Mouse (Mus musculus) 3T3-L1 (cell line): ENCODE measurements around the gene Dmd.
A peak's percentile ranks its signal among the peaks of the same experiment; 100 is the strongest.
"Not testable (repeated sequence)": the region's sequence is repeated elsewhere in the genome, so short reads cannot be mapped to it uniquely, and the experiment has no call there.

Experiments
- DNase-seq: peaks from one replicate; pipeline ENCODE4 v3.0.0-alpha.2; 2015; ENCODE audit warnings: low read depth, low spot score

Gene Dmd

GRCm38 (mm10) chrX:82948630-82949029 lies at the start of gene Dmd:
Gene Dmd (plus strand): TSS chrX:82948870.
- no peak for DNase-seq

- DNase-seq = no peak
These were observed 47.2 kb upstream of the Dmd start for GRCm38 (mm10) chrX:82901515-82901914.

- DNase-seq = no peak
These were observed 39.0 kb downstream of the Dmd start for GRCm38 (mm10) chrX:82987683-82988082.

GRCm38 (mm10) chrX:83050190-83050589 lies 101.5 kb downstream of the Dmd start:
- DNase-seq = no peak

- DNase-seq = no peak
These were observed 167.7 kb downstream of the Dmd start for GRCm38 (mm10) chrX:83116171-83116876.

GRCm38 (mm10) chrX:83117198-83117597 lies 168.5 kb downstream of the Dmd start:
- no peak for DNase-seq

GRCm38 (mm10) chrX:83220563-83220962 lies 271.9 kb downstream of the Dmd start:
- no peak for DNase-seq

GRCm38 (mm10) chrX:83221050-83221449 lies 272.4 kb downstream of the Dmd start:
- DNase-seq = no peak

GRCm38 (mm10) chrX:83487598-83487997 lies 538.9 kb downstream of the Dmd start, which contains the start of gene Tsga8:
Gene Tsga8 (minus strand): TSS chrX:83487924.
- DNase-seq = no peak

GRCm38 (mm10) chrX:83674998-83675397 lies 726.3 kb downstream of the Dmd start:
- no peak for DNase-seq

- DNase-seq = no peak
These were observed 737.9 kb downstream of the Dmd start for GRCm38 (mm10) chrX:83686547-83686946.

- DNase-seq = peak; percentile 46
These were observed 791.9 kb downstream of the Dmd start for GRCm38 (mm10) chrX:83740533-83740932.

- no peak for DNase-seq
These were observed 797.8 kb downstream of the Dmd start for GRCm38 (mm10) chrX:83746301-83747008.

- peak; percentile 17 for DNase-seq
These were observed 838.7 kb downstream of the Dmd start for GRCm38 (mm10) chrX:83787406-83787805.

- peak; percentile 27 for DNase-seq
These were observed 918.8 kb downstream of the Dmd start for GRCm38 (mm10) chrX:83867469-83867868.

GRCm38 (mm10) chrX:83875389-83875788 lies 926.7 kb downstream of the Dmd start:
- peak; percentile 67 for DNase-seq

- no peak for DNase-seq
These were observed 1027.2 kb downstream of the Dmd start for GRCm38 (mm10) chrX:83975895-83976294.

GRCm38 (mm10) chrX:84001294-84001693 lies 1052.6 kb downstream of the Dmd start:
- DNase-seq = peak; percentile 42

GRCm38 (mm10) chrX:84062431-84062830 lies 1113.8 kb downstream of the Dmd start:
- not testable (repeated sequence) for DNase-seq

- DNase-seq = no peak
These were observed 1217.2 kb downstream of the Dmd start for GRCm38 (mm10) chrX:84165872-84166271.

GRCm38 (mm10) chrX:84241297-84241859 lies 1292.7 kb downstream of the Dmd start:
- no peak for DNase-seq

GRCm38 (mm10) chrX:84330593-84330992 lies 1381.9 kb downstream of the Dmd start:
- DNase-seq = no peak

GRCm38 (mm10) chrX:84332177-84332576 lies 1383.5 kb downstream of the Dmd start:
- no peak for DNase-seq
